Mouse (Mus musculus) neural tube, embryonic 10.5 days (tissue): ENCODE measurements around the gene Gp1bb.

Experiments
- DNase-seq: peaks from one replicate; pipeline ENCODE4 v3.0.0-alpha.2; 2017; ENCODE audit warnings: low spot score; ENCODE audit errors: extremely low spot score

The Gp1bb gene

DNA sequence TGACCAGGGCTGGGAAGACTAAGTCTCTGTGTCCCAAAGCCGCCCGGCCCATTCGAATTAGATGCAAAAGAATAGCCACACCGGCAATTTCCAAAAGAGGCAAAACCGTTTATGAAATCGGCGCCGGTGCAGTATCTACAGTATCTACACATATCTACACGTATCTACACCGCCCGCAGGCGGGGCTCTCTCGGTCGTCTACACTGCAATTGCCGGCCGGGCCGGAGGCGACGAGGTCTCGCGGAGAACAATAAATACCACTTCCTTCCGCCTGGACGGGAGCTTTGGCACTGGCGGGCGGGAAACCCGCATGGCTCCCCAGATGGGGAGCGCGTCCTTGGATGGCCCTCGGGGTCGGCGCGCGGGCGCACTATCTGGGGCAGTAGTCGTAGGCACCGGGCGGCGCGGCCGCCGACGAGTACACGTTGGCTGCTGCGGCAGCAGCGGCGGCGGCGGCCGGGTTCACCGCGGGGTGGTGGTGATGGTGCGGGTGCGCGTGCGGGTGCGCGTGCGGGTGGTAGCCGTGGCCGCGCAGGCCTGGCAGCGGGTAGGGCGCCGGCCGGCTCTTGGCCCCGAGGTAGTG is 40.5 kb downstream of the Gp1bb start:
- DNase-seq = peak; percentile 55

DNA sequence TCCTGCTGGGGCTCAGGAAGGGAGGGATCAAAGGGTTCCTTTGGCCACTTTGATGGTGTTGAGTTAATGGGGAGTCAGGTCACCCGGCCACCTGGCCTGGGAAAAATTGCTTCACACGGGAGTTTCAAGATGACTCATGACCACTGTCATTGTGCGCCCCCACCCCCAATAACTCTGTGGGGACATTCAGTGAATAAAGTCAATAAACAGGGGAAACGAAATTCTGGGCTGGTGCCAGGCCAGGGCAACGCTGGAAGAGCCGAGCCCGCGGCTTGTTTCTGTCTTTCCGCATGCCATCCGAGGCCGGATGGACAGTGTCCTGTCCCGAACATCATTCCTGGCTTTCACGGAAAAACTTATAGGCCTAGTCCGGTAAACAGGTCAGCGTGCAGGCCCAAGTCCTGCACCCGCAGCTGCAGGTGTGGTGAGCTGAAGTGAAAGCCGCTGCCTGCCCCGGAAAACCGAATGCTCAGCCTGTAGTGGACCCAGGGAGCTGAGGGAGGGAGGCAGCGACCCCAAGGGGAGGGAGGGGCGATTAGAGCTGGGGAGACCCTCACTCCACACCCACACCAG is 41.1 kb downstream of the Gp1bb start:
- DNase-seq = peak; percentile 57

DNA sequence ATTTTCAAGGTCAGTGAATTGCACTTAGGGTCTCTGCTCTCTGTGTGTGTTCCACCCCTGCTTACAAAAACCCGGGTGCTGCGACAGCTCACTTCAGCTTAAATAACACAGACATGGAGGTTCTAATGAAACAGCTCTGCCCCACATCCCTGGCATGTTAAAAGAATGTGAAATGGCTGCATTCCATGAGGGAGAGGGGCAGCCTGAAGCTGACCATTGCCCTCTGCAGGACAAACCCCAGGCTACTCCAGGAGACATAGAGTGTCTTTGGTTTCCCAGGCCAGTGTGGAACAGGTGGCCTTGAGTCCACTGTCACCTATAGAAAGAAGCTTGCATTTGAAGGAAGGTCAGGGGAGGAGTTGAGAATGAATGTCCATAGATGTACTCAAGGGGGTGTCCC is 41.8 kb downstream of the Gp1bb start:
- no peak for DNase-seq

GRCm38 (mm10) chr16:18577599-18578160 is 44.5 kb downstream of the Gp1bb start:
- DNase-seq = no peak

DNA sequence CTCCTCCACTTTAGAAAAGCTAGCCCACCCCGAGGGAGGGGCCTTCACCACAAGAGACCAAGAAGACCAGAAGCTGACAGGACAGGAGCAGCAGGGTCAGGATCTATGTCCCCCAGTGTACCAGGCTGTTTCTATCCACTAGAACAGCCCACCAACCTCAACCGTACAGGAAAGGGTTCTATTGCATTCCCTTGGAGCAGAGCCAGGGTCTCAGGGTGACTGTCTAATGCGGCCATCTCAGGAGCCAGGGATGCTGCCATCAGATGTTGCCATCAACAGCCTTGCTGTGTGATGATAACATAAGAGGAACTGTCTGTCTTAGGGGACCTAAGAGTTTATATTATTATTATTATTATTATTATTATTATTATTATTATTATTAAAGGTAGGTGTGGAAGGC is 45.1 kb downstream of the Gp1bb start:
- DNase-seq = no peak

- DNase-seq = no peak
Measured at GRCm38 (mm10) chr16:18574196-18574595, 48.0 kb downstream of the Gp1bb start.
